Mouse (Mus musculus): Measurements from ENCODE around the gene Bzw1. TPM values are rescaled to one million over a fixed set of nuclear protein-coding genes. Genes with fewer than 3 reads are reported as not detected.

Gene Bzw1
- total and polyA plus RNA-seq, 3 experiments: 199 to 268 (median 242) TPM

DNA sequence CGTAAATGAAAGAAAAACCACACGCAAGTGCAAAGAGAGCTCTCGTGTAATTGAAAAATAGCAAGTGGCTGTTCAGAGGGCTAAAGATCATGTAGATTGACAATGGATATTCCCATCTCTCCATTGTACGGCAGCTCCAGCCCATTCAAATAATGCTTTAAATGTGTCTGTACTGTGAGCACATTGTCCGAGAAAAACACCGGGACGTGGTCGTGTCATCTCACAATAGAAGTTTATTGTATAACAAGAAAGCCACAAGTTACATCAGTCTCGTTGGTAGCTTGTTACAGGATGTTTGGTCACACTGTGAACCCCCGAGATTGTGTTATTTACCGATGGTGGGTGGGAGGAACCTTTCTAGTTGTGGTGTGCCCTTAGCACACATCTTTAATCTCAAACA lies 53.2 kb downstream of the Bzw1 start:
- peak overlapping the region; percentile 79 to 90 for H3K4me3 ChIP-seq (ENCODE audit: control insufficient read depth in 1 of 2, insufficient read depth in 1 of 2, low read depth in 2 of 2, low read length in 2 of 2)
- peak overlapping the region; percentile 76 for H3K27ac ChIP-seq (ENCODE audit: control insufficient read depth, low read depth, low read length)
- peaks cover 2 to 6% of the 10 kb centered on the region in 2 experiments; a peak in 2 of 4 replicates for H3K4me1 ChIP-seq (ENCODE audit: control insufficient read depth in 1 of 2, insufficient read depth in 2 of 2, low read length in 2 of 2)
- peak overlapping the region; percentile 79 for H3K9ac ChIP-seq (ENCODE audit: control insufficient read depth, low read depth, low read length, poor library complexity, severe bottlenecking)
- H3K36me3 ChIP-seq (ENCODE audit: control insufficient read depth in 1 of 2, insufficient read depth in 2 of 2, low read length in 2 of 2): no peaks in the 10 kb centered on the region; a peak in 1 of 4 replicates
- no peaks in the 10 kb centered on the region for H3K27me3 ChIP-seq (ENCODE audit: control insufficient read depth in 1 of 2, insufficient read depth in 2 of 2, low read length in 2 of 2)
- TF ChIP-seq POLR2AphosphoS5 (IDR thresholded peaks at IDR 0.05; ENCODE audit: borderline replicate concordance, low read depth, low read length) (no peak), GABPA (IDR thresholded peaks at IDR 0.05; ENCODE audit: low read depth, low read length) (no peak), MYB (IDR thresholded peaks at IDR 0.05; ENCODE audit: low read depth, low read length) (no peak), RCOR1 (IDR thresholded peaks at IDR 0.05; ENCODE audit: low read depth, low read length) (no peak), NELFE (IDR thresholded peaks at IDR 0.05; ENCODE audit: low read depth, low read length) (no peak), NRF1 (IDR thresholded peaks at IDR 0.05; ENCODE audit: insufficient read depth, low read depth, low read length, poor library complexity, severe bottlenecking) (no peak), ZNF384 (IDR thresholded peaks at IDR 0.05; ENCODE audit: low read depth, low read length) (no peak)
- DNase-seq (ENCODE audit: low read depth, low spot score): peak; percentile 59
- peaks cover 17% of the 10 kb centered on the region for H3K79me2 ChIP-seq (ENCODE audit: control insufficient read depth, insufficient read depth, low read length, poor library complexity)
- H3K9me3 ChIP-seq (replicated peaks; ENCODE audit: insufficient read depth, low read length): no peaks in the 10 kb centered on the region

DNA sequence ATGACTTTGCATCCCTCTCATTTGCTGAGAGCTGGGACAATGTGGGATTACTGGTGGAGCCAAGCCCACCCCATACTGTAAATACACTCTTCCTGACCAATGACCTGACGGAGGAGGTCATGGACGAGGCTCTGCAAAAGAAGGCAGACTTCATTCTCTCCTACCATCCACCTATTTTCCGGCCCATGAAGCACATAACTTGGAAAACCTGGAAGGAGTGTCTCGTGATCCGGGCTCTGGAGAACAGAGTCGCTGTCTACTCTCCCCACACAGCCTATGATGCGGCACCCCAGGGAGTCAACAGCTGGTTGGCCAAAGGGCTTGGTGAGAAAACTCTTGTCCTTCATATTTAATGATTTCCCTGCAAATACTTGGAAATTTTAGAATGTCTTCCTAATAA lies 55.1 kb downstream of the Bzw1 start:
- no peak for DNase-seq (ENCODE audit: low read depth, low spot score)
- no peak overlapping the region for H3K4me3 ChIP-seq (ENCODE audit: control insufficient read depth in 1 of 2, insufficient read depth in 1 of 2, low read depth in 2 of 2, low read length in 2 of 2)
- no peaks in the 10 kb centered on the region for H3K9me3 ChIP-seq (replicated peaks; ENCODE audit: insufficient read depth, low read length)
- no peaks in the 10 kb centered on the region; a peak in 1 of 4 replicates for H3K36me3 ChIP-seq (ENCODE audit: control insufficient read depth in 1 of 2, insufficient read depth in 2 of 2, low read length in 2 of 2)
- TF ChIP-seq TCF12 (IDR thresholded peaks at IDR 0.05; ENCODE audit: low read depth, low read length) (no peak), MXI1 (IDR thresholded peaks at IDR 0.05; ENCODE audit: low read depth, low read length) (no peak), USF1 (IDR thresholded peaks at IDR 0.05; ENCODE audit: low read depth, low read length) (no peak), HCFC1 (IDR thresholded peaks at IDR 0.05; ENCODE audit: low read depth, low read length) (no peak), GATA1 (IDR thresholded peaks at IDR 0.05; ENCODE audit: low read depth, low read length) (no peak), RAD21 (IDR thresholded peaks at IDR 0.05; ENCODE audit: low read depth, low read length) (no peak), NRF1 (IDR thresholded peaks at IDR 0.05; ENCODE audit: insufficient read depth, low read depth, low read length, poor library complexity, severe bottlenecking) (no peak), POLR2AphosphoS5 (IDR thresholded peaks at IDR 0.05; ENCODE audit: borderline replicate concordance, low read depth, low read length) (no peak), ZMIZ1 (IDR thresholded peaks at IDR 0.05; ENCODE audit: low read depth, low read length) (no peak), USF2 (IDR thresholded peaks at IDR 0.05; ENCODE audit: borderline replicate concordance in 1 of 2, insufficient read depth in 1 of 2, low read depth in 1 of 2, low read length in 2 of 2) (no peak), MAFK (IDR thresholded peaks at IDR 0.05; ENCODE audit: borderline replicate concordance, low read depth, low read length) (no peak), MAX (IDR thresholded peaks at IDR 0.05; ENCODE audit: low read length) (no peak), ELF1 (IDR thresholded peaks at IDR 0.05; ENCODE audit: low read depth, low read length) (no peak), CTCF (IDR thresholded peaks at IDR 0.05 in 2 of 3, conservative IDR thresholded peaks at IDR 0.05 in 1 of 3; ENCODE audit: control insufficient read depth in 1 of 3, insufficient read depth in 1 of 3, low read depth in 2 of 3, low read length in 3 of 3, poor library complexity in 1 of 3, severe bottlenecking in 1 of 3) (no peak), RCOR1 (IDR thresholded peaks at IDR 0.05; ENCODE audit: low read depth, low read length) (no peak), E2F4 (IDR thresholded peaks at IDR 0.05; ENCODE audit: borderline replicate concordance, low read depth, low read length) (no peak), ZKSCAN1 (IDR thresholded peaks at IDR 0.05; ENCODE audit: low read depth, low read length) (no peak)
- peaks cover 17% of the 10 kb centered on the region for H3K79me2 ChIP-seq (ENCODE audit: control insufficient read depth, insufficient read depth, low read length, poor library complexity)
- no peak overlapping the region for H3K9ac ChIP-seq (ENCODE audit: control insufficient read depth, low read depth, low read length, poor library complexity, severe bottlenecking)
- H3K27ac ChIP-seq (ENCODE audit: control insufficient read depth, low read depth, low read length): no peak overlapping the region
- peaks cover 2 to 6% of the 10 kb centered on the region in 2 experiments; a peak in 2 of 4 replicates for H3K4me1 ChIP-seq (ENCODE audit: control insufficient read depth in 1 of 2, insufficient read depth in 2 of 2, low read length in 2 of 2)
- no peaks in the 10 kb centered on the region for H3K27me3 ChIP-seq (ENCODE audit: control insufficient read depth in 1 of 2, insufficient read depth in 2 of 2, low read length in 2 of 2)
